Mouse (Mus musculus) limb, embryonic 14.5 days (tissue): ENCODE measurements around the gene Ggt7. TPM values are rescaled to one million over a fixed set of nuclear protein-coding genes. Genes with fewer than 3 reads are reported as not detected.

Source experiments
- ATAC-seq: fragments of 200-750 bp; cut with Nextera tagmentation; 2 replicates; pipeline ENCODE4 v1.8.0; 2017; ENCODE audit warnings: low read depth, moderate number of reproducible peaks, moderate TSS enrichment; ENCODE audit not compliant: low FRiP score
- DNase-seq: peaks from one replicate; pipeline ENCODE4 v3.0.0-alpha.2; 2015; ENCODE audit warnings: low spot score
- H3K27ac ChIP-seq: fragments of 300-500 bp; sonication (generic); replicated peaks from 2 replicates; pipeline ENCODE4 v1.5.1; 2014; ENCODE audit warnings: low read depth, mild to moderate bottlenecking, low read length, moderate library complexity, mixed read lengths
- H3K27me3 ChIP-seq: fragments of 300-500 bp; sonication (generic); 2 replicates; pipeline ENCODE4 v1.6.1; 2014; ENCODE audit warnings: low read length, mixed read lengths; ENCODE audit not compliant: control insufficient read depth, insufficient read depth
- H3K36me3 ChIP-seq: fragments of 300-500 bp; sonication (generic); 2 replicates; pipeline ENCODE4 v1.6.1; 2014; ENCODE audit warnings: mild to moderate bottlenecking, low read length, moderate library complexity, mixed read lengths; ENCODE audit not compliant: control insufficient read depth, insufficient read depth
- H3K4me1 ChIP-seq: fragments of 300-500 bp; sonication (generic); 2 replicates; pipeline ENCODE4 v1.6.1; 2014; ENCODE audit warnings: antibody characterized with exemption, low read length, mixed read lengths; ENCODE audit not compliant: control insufficient read depth, insufficient read depth
- H3K4me2 ChIP-seq: fragments of 300-500 bp; sonication (generic); replicated peaks from 2 replicates; pipeline ENCODE4 v1.6.1; 2014; ENCODE audit warnings: low read depth, mild to moderate bottlenecking, low read length, moderate library complexity; ENCODE audit not compliant: severe bottlenecking
- H3K4me3 ChIP-seq: fragments of 300-500 bp; sonication (generic); replicated peaks from 2 replicates; pipeline ENCODE4 v1.5.1; 2014; ENCODE audit warnings: low read length
- H3K9ac ChIP-seq: fragments of 300-500 bp; sonication (generic); 2 replicates; pipeline ENCODE4 v1.6.1; 2014; ENCODE audit warnings: mild to moderate bottlenecking, low read depth, low read length, moderate library complexity; ENCODE audit not compliant: severe bottlenecking
- H3K9me3 ChIP-seq: fragments of 300-500 bp; sonication (generic); 2 replicates; pipeline ENCODE4 v1.6.1; 2016; ENCODE audit warnings: low read length; ENCODE audit not compliant: control insufficient read depth
- POLR2A ChIP-seq: fragments of 200-500 bp; IDR thresholded peaks from 2 replicates; pipeline ENCODE4 v1.8.0; 2012; ENCODE audit warnings: inconsistent platforms, mild to moderate bottlenecking, moderate library complexity, borderline replicate concordance; ENCODE audit not compliant: insufficient read depth, insufficient read length; ENCODE audit errors: extremely low read depth
- WGBS: fragments of 180-500 bp; shearing (Covaris S2); extraction: QIAGEN DNeasy Blood & Tissue Kit; methylation state at CpG from one replicate; pipeline ENCODE4 v1.1.7; 2014; 5-methylcytosine and 5-hydroxymethylcytosine counted together
- polyA plus RNA-seq, 2 experiments: library from polyadenylated mRNA; depleted of rRNA in 1 of 2; stranded (reverse) in 1 of 2; unstranded in 1 of 2; fragments of >200 nt; fragmentation: Nextera tagmentation in 1 of 2; extraction: Ambion mirVana in 1 of 2; gene quantifications; 2 replicates each; pipeline versions ENCODE4 v1.2.1 to v1.2.3; 2012 to 2014

The Ggt7 gene
- polyA plus RNA-seq, 2 experiments, result 3.7 to 18.0 TPM

GRCm38 (mm10) chr2:155482021-155482420 lies 36.0 kb downstream of the Ggt7 start:
- no peak overlapping the region for H3K4me3 ChIP-seq
- no peak overlapping the region for H3K4me2 ChIP-seq
- no peak overlapping the region for H3K9ac ChIP-seq
- no peaks in the 10 kb centered on the region for H3K4me1 ChIP-seq
- no peaks in the 10 kb centered on the region for H3K9me3 ChIP-seq
- no peaks in the 10 kb centered on the region for H3K36me3 ChIP-seq
- 42% methylated on average over 3 of the region's 3 CpGs for WGBS
- no peak for ATAC-seq
- DNase-seq, result peak; percentile 70
- no peak for TF ChIP-seq POLR2A
- H3K27me3 ChIP-seq, result no peaks in the 10 kb centered on the region
- H3K27ac ChIP-seq, result no peak overlapping the region

- Histone ChIP-seq H3K27me3 (no peaks in the 10 kb centered on the region), H3K9ac (peak within 1 kb of the TSS; percentile 98), H3K27ac (peak within 1 kb of the TSS; percentile 88), H3K36me3 (no peaks in the 10 kb centered on the region), H3K4me2 (peak within 1 kb of the TSS; percentile 46), H3K9me3 (no peaks in the 10 kb centered on the region), H3K4me3 (peak within 1 kb of the TSS; percentile 84), H3K4me1 (peaks cover 8% of the 10 kb centered on the region)
- DNase-seq (peak; percentile 75), ATAC-seq (peak; percentile 88)
- 0% methylated on average over 48 of the region's 72 CpGs for WGBS
- TF ChIP-seq POLR2A, result 0 out of 2 replicates have a peak, but pooled peaks have one; percentile 14
Measured at GRCm38 (mm10) chr2:155473570-155474088, 44.4 kb downstream of the Ggt7 start, which contains the start of gene Ncoa6. Ncoa6 (minus strand) TSS chr2:155473894.

GRCm38 (mm10) chr2:155472671-155473569 lies 45.1 kb downstream of the Ggt7 start:
- no peaks in the 10 kb centered on the region for H3K27me3 ChIP-seq
- WGBS, result under 1% methylated on average over 39 of the region's 71 CpGs

GRCm38 (mm10) chr2:155466861-155467260 lies 51.2 kb downstream of the Ggt7 start:
- no peak overlapping the region for H3K27ac ChIP-seq
- no peaks in the 10 kb centered on the region for H3K27me3 ChIP-seq
- H3K9me3 ChIP-seq, result no peaks in the 10 kb centered on the region
- TF ChIP-seq POLR2A, result no peak
- H3K9ac ChIP-seq, result no peak overlapping the region
- no peaks in the 10 kb centered on the region for H3K4me1 ChIP-seq
- WGBS, result 96% methylated on average over 1 of the region's 1 CpGs
- DNase-seq (no peak), ATAC-seq (no peak)
- H3K4me3 ChIP-seq, result no peak overlapping the region
- no peak overlapping the region for H3K4me2 ChIP-seq
- peaks cover 9% of the 10 kb centered on the region for H3K36me3 ChIP-seq

More at GRCm38 (mm10) chr2:155472671-155473569, 45.1 kb downstream of the Ggt7 start:
- ATAC-seq, result peak; percentile 46
- no peak for TF ChIP-seq POLR2A
- no peaks in the 10 kb centered on the region for H3K9me3 ChIP-seq
- H3K27ac ChIP-seq, result peak overlapping the region; percentile 88
- H3K4me3 ChIP-seq, result peak overlapping the region; percentile 84
- peak overlapping the region; percentile 46 for H3K4me2 ChIP-seq
- no peaks in the 10 kb centered on the region for H3K36me3 ChIP-seq
- DNase-seq, result peak; percentile 42
- peaks cover 8% of the 10 kb centered on the region for H3K4me1 ChIP-seq
- H3K9ac ChIP-seq, result peak overlapping the region; percentile 98

GRCm38 (mm10) chr2:155453591-155453990 lies 64.4 kb downstream of the Ggt7 start:
- Histone ChIP-seq H3K4me3 (no peak overlapping the region), H3K27ac (0 out of 2 replicates have a peak overlapping the region, but pooled peaks have one; percentile 33), H3K4me1 (peaks cover 3% of the 10 kb centered on the region), H3K9me3 (no peaks in the 10 kb centered on the region), H3K4me2 (no peak overlapping the region), H3K9ac (no peak overlapping the region), H3K27me3 (no peaks in the 10 kb centered on the region), H3K36me3 (peaks cover 5% of the 10 kb centered on the region; the same call in 1 of the 2 replicates)
- DNase-seq (peak; percentile 6), ATAC-seq (no peak)
- TF ChIP-seq POLR2A, result no peak
- 72% methylated on average over 7 of the region's 7 CpGs for WGBS
